In genomic region chr11:26598876-26599275, GRCm38 (mm10) we compare ENCODE assay signal across 20 mouse cellular contexts. TPM values are rescaled to one million over a fixed set of nuclear protein-coding genes. Genes with fewer than 3 reads are reported as not detected.
"Had no signal": no experiment of that assay in that cellular context is flagged by ENCODE, and none has a peak within 500 bp of the region (broad histone marks: within the 10 kb centered on the region; RNA-seq: fewer than 3 reads in every experiment).

No protein-coding gene starts in this region.

- H3K9me3 ChIP-seq: limb, embryonic 12.5 days; lung, embryonic 15.5 days; megakaryocyte, embryonic 14.5 days; midbrain, embryonic 13.5 days had no signal

- H3K9ac ChIP-seq: limb, embryonic 12.5 days; lung, embryonic 15.5 days; midbrain, embryonic 13.5 days had no signal

- H3K4me2 ChIP-seq: limb, embryonic 12.5 days; lung, embryonic 15.5 days; midbrain, embryonic 13.5 days had no signal

- H3K27me3 ChIP-seq: limb, embryonic 12.5 days; lung, embryonic 15.5 days; megakaryocyte, embryonic 14.5 days; midbrain, embryonic 13.5 days had no signal

- ATAC-seq: intestine, embryonic 16.5 days; midbrain, embryonic 13.5 days had no signal

- H3K27ac ChIP-seq: limb, embryonic 12.5 days; lung, embryonic 15.5 days; macrophage; midbrain, embryonic 13.5 days had no signal

- DNase-seq: kidney, adult 2 months; kidney, postnatal 25 days; layer of hippocampus, adult 9-11 months; layer of hippocampus, postnatal 36 days; lung, postnatal 14 days; right cerebral cortex, adult 18-20 months; right cerebral cortex, postnatal 25 days; thymus, postnatal 36 days had no signal

- H3K4me3 ChIP-seq: limb, embryonic 12.5 days; lung, embryonic 15.5 days; megakaryocyte, embryonic 14.5 days; midbrain, embryonic 13.5 days had no signal

- H3K36me3 ChIP-seq: limb, embryonic 12.5 days; lung, embryonic 15.5 days; midbrain, embryonic 13.5 days had no signal

- H3K4me1 ChIP-seq: limb, embryonic 12.5 days; lung, embryonic 15.5 days; midbrain, embryonic 13.5 days had no signal

RNA-seq across cellular contexts. Expression of gene Gm6899, which starts 5.8 kb away (rescaled TPM):
- total RNA-seq: layer of hippocampus, adult 18-20 months; layer of hippocampus, postnatal 36 days; left cerebral cortex, postnatal 36 days; liver, adult 2 months; midbrain, postnatal 0 days had no signal
- polyA plus RNA-seq: intestine, embryonic 16.5 days; kidney, adult 2 months; limb, embryonic 12.5 days; liver, adult 2 months; lung, embryonic 15.5 days; macrophage; midbrain, embryonic 13.5 days; midbrain, postnatal 0 days; neural tube, embryonic 14.5 days; small intestine, adult 2 months had no signal
